ENCODE assay signal across 1 mouse cellular context in the genomic region with DNA sequence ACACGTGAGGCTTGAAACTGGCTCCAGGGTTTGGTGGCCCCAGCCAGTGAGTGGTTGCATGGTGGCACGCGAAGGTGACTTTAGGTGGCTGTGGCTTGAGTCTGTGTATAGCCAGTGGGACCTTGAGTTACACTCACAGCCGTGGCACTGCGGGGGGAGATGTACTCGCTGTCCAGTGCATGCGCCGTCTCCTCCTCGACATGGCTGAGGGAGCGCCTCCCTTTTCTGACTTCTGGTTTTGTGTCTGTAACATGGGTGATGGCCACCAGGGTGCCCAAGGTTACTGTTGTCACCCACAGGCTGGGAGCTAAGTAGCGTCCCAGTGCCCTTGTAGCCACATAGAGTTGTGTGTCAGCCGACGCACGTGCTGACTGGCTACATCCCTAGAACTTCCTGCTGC.
TF ChIP-seq lines count a peak whose summit lies in the region.

No protein-coding gene starts in this region.

TF ChIP-seq in MEL, 35 proteins besides CTCF, POLR2A, EP300 and RAD21 (continued from another document):
- TF ChIP-seq ZC3H11A (IDR thresholded peaks at IDR 0.05; ENCODE audit: low read depth, low read length), result no peak
- TF ChIP-seq GATA1 (IDR thresholded peaks at IDR 0.05; ENCODE audit: low read depth, low read length), result no peak
- TF ChIP-seq ZKSCAN1 (IDR thresholded peaks at IDR 0.05; ENCODE audit: low read depth, low read length), result no peak
- TF ChIP-seq RCOR1 (IDR thresholded peaks at IDR 0.05; ENCODE audit: low read depth, low read length), result no peak
